Mouse (Mus musculus) kidney, adult 2 months (tissue): ENCODE measurements around the gene Gm35549. TPM values are rescaled to one million over a fixed set of nuclear protein-coding genes. Genes with fewer than 3 reads are reported as not detected.
"Not testable (repeated sequence)": the region's sequence is repeated elsewhere in the genome, so short reads cannot be mapped to it uniquely, and the experiment has no call there.

Source experiments
- DNase-seq: peaks from one replicate; pipeline ENCODE4 v3.0.0; 2021
- H3K27ac ChIP-seq: fragments of 200-500 bp; 2 replicates; pipeline ENCODE4 v1.5.1; 2012; ENCODE audit warnings: low read depth, low read length, control low read depth, inconsistent platforms; ENCODE audit not compliant: insufficient read depth
- H3K27me3 ChIP-seq: fragments of 200-500 bp; replicated peaks from 2 replicates; pipeline ENCODE4 v1.6.1; 2012; ENCODE audit warnings: mild to moderate bottlenecking, moderate library complexity, low read length, inconsistent platforms; ENCODE audit not compliant: control insufficient read depth, insufficient read depth
- H3K36me3 ChIP-seq: fragments of 200-500 bp; 2 replicates; pipeline ENCODE4 v1.6.1; 2012; ENCODE audit warnings: mild to moderate bottlenecking, moderate library complexity, low read length, inconsistent platforms; ENCODE audit not compliant: control insufficient read depth, insufficient read depth
- H3K4me1 ChIP-seq: fragments of 200-500 bp; 2 replicates; pipeline ENCODE4 v1.6.1; 2011; ENCODE audit warnings: low read length; ENCODE audit not compliant: control insufficient read depth, insufficient read depth
- H3K4me3 ChIP-seq: fragments of 200-500 bp; 2 replicates; pipeline ENCODE4 v1.5.1; 2011; ENCODE audit warnings: mild to moderate bottlenecking, low read depth, low read length, control low read depth; ENCODE audit not compliant: insufficient read depth
- CTCF ChIP-seq: fragments of 200-500 bp; conservative IDR thresholded peaks from 2 replicates; pipeline ENCODE4 v1.5.1; 2011; ENCODE audit warnings: low read depth, mild to moderate bottlenecking, control low read depth, low read length, moderate library complexity, mixed read lengths; ENCODE audit not compliant: insufficient read depth, insufficient read length
- POLR2A ChIP-seq: fragments of 200-500 bp; IDR thresholded peaks from one replicate; pipeline ENCODE4 v1.6.1; 2011; ENCODE audit warnings: low read depth, low read length, control low read depth
- WGBS: fragments of 180-500 bp; shearing (Covaris S2); methylation state at CpG from one replicate; pipeline ENCODE4 v1.1.7; 2018; 5-methylcytosine and 5-hydroxymethylcytosine counted together
- polyA plus RNA-seq: library from polyadenylated mRNA; depleted of rRNA; stranded (reverse); fragments of >200 nt; gene quantifications from 2 replicates; pipeline ENCODE4 v1.2.3, GENCODE M21; 2012

Gene Gm35549
- polyA plus RNA-seq, 1 experiment, result not detected

DNA sequence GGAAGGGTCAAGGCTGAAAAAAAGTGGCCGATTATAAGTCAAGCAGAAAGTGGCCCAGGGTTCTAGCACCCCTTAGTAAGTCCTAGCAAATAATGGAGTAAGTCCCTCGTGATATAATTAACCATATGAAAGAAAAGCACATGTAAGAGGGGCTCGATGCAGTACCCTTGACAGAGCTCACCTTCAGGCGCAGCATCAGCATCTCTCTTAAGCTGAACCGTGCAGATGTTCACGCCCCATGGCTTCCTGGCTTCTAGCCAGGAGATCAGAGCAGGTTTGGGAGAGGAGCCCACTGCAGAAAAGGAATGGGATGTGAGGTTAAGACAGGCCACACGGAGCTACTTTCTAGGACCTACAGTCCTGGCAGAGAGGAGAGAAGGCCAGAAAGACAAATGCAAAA, 10.7 kb upstream of the Gm35549 start:
- no peak overlapping the region for H3K4me3 ChIP-seq
- H3K27ac ChIP-seq, result no peak overlapping the region
- no peak for DNase-seq
- no peak for TF ChIP-seq CTCF
- WGBS, result 79% methylated on average over 7 of the region's 7 CpGs
- H3K27me3 ChIP-seq, result no peaks in the 10 kb centered on the region
- H3K4me1 ChIP-seq, result no peaks in the 10 kb centered on the region
- peaks cover 56% of the 10 kb centered on the region for H3K36me3 ChIP-seq

DNA sequence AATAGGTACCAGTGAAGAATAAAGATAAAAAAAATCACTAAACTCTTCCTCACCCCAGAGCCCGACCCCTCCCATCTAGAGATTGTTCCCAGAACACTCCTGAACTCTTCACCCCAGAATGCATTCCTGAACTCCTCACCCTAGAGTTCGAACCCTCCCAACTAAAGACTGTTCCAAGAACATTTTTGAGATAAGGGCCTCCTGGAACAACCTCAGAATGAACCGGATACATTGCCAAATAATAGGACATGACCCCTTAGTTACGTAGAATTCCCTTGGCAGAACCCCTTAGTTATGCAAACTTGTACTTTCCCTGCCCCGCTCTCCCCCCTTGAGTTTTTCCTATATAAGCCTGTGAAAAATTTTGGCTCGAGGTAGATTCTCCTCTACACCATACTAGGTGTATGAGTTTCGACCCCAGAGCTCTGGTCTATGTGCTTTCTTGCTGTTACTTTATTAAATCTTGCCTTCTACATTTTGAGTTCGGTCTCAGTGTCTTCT, 4.0 kb upstream of the Gm35549 start:
- peaks cover 14% of the 10 kb centered on the region for H3K36me3 ChIP-seq
- DNase-seq, H3K4me3 ChIP-seq, H3K4me1 ChIP-seq, H3K27me3 ChIP-seq, H3K27ac ChIP-seq: not testable (repeated sequence)
- WGBS, result 82% methylated on average over 8 of the region's 8 CpGs

DNA sequence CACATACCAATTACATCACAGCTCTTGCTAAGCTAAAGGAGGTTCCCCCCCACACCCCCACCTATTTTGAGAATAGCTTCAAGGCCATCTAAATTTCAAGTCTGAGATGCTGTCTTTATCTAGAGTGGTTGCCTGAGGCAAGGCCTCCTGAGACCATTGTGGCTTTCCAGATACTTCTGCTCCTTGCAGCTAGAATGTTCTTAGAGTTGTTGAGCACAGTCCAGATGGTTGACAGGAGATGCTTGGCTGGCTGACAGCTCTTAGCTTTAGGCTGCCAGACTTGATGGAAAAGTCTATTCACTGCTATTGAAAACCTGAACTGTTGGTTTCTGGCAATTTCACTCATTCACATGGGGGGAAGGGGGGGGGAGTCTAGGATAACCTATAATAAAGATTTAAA, 2.3 kb upstream of the Gm35549 start:
- Histone ChIP-seq H3K27ac (no peak overlapping the region), H3K4me3 (no peak overlapping the region), H3K36me3 (peaks cover 4% of the 10 kb centered on the region), H3K27me3 (no peaks in the 10 kb centered on the region), H3K4me1 (no peaks in the 10 kb centered on the region)
- TF ChIP-seq POLR2A, result no peak
- TF ChIP-seq CTCF, result no peak
- peak; percentile 35 for DNase-seq

DNA sequence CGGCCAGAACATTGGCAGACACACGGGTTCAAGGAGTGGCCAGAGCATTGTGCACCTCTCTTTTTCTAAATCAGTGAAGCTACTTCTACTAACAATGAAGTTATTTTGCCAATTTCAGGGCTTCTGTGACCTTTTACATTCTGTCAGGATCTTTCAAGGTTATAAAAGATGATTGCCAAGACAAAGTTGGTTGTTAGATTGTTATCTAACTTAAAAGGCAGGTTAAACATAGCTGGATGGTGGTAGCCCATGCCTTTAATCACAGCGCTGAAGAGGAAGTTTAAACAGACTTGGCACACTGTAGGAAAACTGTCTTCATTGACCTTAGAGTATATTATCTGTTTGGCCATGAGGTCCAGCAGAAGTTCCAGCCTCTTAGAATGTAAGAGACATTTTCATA, 1.8 kb upstream of the Gm35549 start:
- H3K4me3 ChIP-seq, result no peak overlapping the region
- no peak overlapping the region for H3K27ac ChIP-seq
- no peak for DNase-seq
- no peaks in the 10 kb centered on the region for H3K27me3 ChIP-seq
- no peak for TF ChIP-seq POLR2A
- TF ChIP-seq CTCF, result no peak
- no peaks in the 10 kb centered on the region for H3K4me1 ChIP-seq
- 84% methylated on average over 3 of the region's 3 CpGs for WGBS
- H3K36me3 ChIP-seq, result peaks cover 3% of the 10 kb centered on the region

DNA sequence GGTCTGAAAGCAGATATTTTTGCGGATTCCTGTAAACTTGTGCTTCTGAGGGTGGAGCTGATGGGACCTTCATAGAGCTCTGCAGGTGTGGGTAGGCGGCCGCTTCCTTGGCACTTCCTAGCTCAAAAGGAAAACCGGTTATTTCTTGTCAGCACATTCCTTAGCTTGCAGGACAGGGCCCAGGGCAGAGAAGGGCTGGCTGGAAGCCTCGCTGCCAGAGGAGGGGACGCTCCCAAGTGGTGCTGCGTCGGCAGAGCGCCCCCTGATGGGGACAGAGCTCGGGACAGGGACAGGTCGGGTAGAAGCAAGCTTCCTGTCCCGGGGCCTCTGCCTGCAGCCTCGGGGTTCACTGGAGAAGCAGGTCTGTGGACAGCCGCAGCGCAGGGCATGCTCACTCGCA, 6.2 kb downstream of the Gm35549 start:
- DNase-seq, result peak; percentile 78
- H3K4me1 ChIP-seq, result peaks cover 4% of the 10 kb centered on the region; the same call in 1 of the 2 replicates
- TF ChIP-seq CTCF, result no peak; the same call in 1 of the 2 replicates
- TF ChIP-seq POLR2A, result no peak
- H3K4me3 ChIP-seq, result no peak overlapping the region
- 29% methylated on average over 16 of the region's 16 CpGs for WGBS
- H3K27ac ChIP-seq, result no peak overlapping the region
- H3K27me3 ChIP-seq, result no peaks in the 10 kb centered on the region
- peaks cover 1% of the 10 kb centered on the region; the same call in 1 of the 2 replicates for H3K36me3 ChIP-seq

DNA sequence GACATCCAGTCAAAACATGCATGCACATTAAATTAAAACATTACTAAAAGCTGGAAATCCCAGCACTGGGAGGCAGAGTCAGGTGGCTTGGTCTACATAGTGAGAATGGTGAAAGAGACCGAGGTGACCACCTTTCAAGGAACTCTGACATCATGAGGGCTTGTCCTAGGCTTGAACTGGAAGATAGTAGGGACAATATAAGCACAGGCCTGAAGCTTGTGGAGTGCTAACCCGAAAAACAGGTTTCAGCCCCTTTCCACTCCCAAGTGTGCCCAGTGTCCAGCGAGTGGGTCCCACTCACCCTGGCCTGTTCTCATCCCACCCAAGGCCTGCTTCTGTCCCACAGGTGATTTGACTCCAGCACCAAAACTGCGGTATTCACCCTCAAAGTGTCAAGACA, 6.6 kb downstream of the Gm35549 start:
- Histone ChIP-seq H3K4me1 (peaks cover 4% of the 10 kb centered on the region; the same call in 1 of the 2 replicates), H3K4me3 (no peak overlapping the region), H3K27ac (no peak overlapping the region), H3K27me3 (no peaks in the 10 kb centered on the region), H3K36me3 (peaks cover 2% of the 10 kb centered on the region; the same call in 1 of the 2 replicates)
- 86% methylated on average over 4 of the region's 4 CpGs for WGBS
- TF ChIP-seq POLR2A, result no peak
- TF ChIP-seq CTCF, result no peak
- DNase-seq, result no peak

DNA sequence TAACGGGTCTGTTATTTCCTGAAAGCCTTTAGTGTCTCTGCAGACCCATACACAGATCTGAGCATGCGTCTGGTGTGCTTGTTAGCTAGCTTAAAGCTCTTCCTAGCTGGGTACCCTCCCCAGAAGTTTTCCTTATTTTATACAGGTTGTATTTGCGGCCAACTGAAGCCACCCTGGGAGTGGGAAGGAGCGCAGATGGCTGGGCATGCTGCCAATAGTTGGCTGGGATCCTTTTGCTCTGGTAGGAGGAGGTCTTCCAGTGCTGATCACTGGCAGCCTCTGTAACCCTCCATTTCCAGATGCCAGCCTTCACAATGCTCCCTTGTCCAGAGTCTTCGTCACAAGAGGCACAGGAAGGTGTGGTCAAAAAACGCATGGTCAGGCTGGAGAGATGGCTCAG, 7.0 kb downstream of the Gm35549 start:
- Histone ChIP-seq H3K27ac (no peak overlapping the region), H3K27me3 (no peaks in the 10 kb centered on the region), H3K4me1 (peaks cover 4% of the 10 kb centered on the region; the same call in 1 of the 2 replicates), H3K36me3 (peaks cover 2% of the 10 kb centered on the region; the same call in 1 of the 2 replicates), H3K4me3 (no peak overlapping the region)
- WGBS, result 38% methylated on average over 6 of the region's 6 CpGs
- TF ChIP-seq CTCF, result no peak
- no peak for TF ChIP-seq POLR2A
- peak; percentile 53 for DNase-seq

DNA sequence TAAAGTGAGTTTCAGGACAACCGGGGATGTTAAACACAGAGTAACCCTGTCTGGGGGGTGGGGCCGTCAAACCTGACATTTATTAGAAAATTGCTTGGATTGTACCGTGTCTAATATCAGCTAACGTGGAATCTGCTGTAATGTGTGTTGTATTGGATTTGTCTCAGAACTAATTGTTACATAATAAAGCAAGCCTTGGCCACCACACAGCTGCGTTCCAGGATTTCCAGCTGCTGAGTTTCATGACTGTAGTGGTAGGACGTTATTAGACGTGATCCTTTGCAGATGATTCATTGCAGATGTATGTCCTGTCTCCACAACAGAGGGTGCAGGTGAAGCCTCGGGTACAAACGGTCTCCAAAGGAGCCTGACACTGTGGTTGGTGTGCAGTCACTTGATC, 7.7 kb downstream of the Gm35549 start:
- TF ChIP-seq POLR2A (no peak), CTCF (no peak)
- H3K36me3 ChIP-seq, result peaks cover 2% of the 10 kb centered on the region; the same call in 1 of the 2 replicates
- WGBS, result 71% methylated on average over 9 of the region's 9 CpGs
- DNase-seq, result no peak
- H3K4me1 ChIP-seq, result peaks cover 4% of the 10 kb centered on the region; the same call in 1 of the 2 replicates
- no peak overlapping the region for H3K4me3 ChIP-seq
- no peaks in the 10 kb centered on the region for H3K27me3 ChIP-seq
- no peak overlapping the region for H3K27ac ChIP-seq
